Mouse (Mus musculus) limb, embryonic 11.5 days (tissue): ENCODE measurements around the gene Gm13272. TPM values are rescaled to one million over a fixed set of nuclear protein-coding genes. Genes with fewer than 3 reads are reported as not detected.
A peak's percentile ranks its signal among the peaks of the same experiment; 100 is the strongest.
"Not testable (repeated sequence)": the region's sequence is repeated elsewhere in the genome, so short reads cannot be mapped to it uniquely, and the experiment has no call there.

Experiments
- ATAC-seq: fragments of 200-750 bp; cut with Nextera tagmentation; 2 replicates; pipeline ENCODE4 v1.8.0; 2017; ENCODE audit warnings: low read depth; ENCODE audit not compliant: insufficient number of reproducible peaks, low FRiP score, low TSS enrichment
- DNase-seq: peaks from one replicate; pipeline ENCODE4 v3.0.0-alpha.2; 2015; ENCODE audit warnings: low spot score
- H3K27ac ChIP-seq: fragments of 300-500 bp; sonication (generic); replicated peaks from 2 replicates; pipeline ENCODE4 v1.5.1; 2014; ENCODE audit warnings: low read depth, mild to moderate bottlenecking, low read length
- H3K27me3 ChIP-seq: fragments of 300-500 bp; sonication (generic); 2 replicates; pipeline ENCODE4 v1.6.1; 2014; ENCODE audit warnings: mild to moderate bottlenecking, low read length, mixed read lengths; ENCODE audit not compliant: control insufficient read depth, insufficient read depth
- H3K36me3 ChIP-seq: fragments of 300-500 bp; sonication (generic); 2 replicates; pipeline ENCODE4 v1.6.1; 2014; ENCODE audit warnings: mild to moderate bottlenecking, low read length, moderate library complexity, mixed read lengths; ENCODE audit not compliant: control insufficient read depth, insufficient read depth
- H3K4me1 ChIP-seq: fragments of 300-500 bp; sonication (generic); 2 replicates; pipeline ENCODE4 v1.6.1; 2014; ENCODE audit warnings: low read length, mixed read lengths; ENCODE audit not compliant: control insufficient read depth, insufficient read depth
- H3K4me2 ChIP-seq: fragments of 300-500 bp; sonication (generic); 2 replicates; pipeline ENCODE4 v1.6.1; 2014; ENCODE audit warnings: low read depth, mild to moderate bottlenecking, moderate library complexity; ENCODE audit not compliant: severe bottlenecking
- H3K4me3 ChIP-seq: fragments of 300-500 bp; sonication (generic); 2 replicates; pipeline ENCODE4 v1.5.1; 2014; ENCODE audit warnings: low read depth, low read length
- H3K9ac ChIP-seq: fragments of 300-500 bp; sonication (generic); 2 replicates; pipeline ENCODE4 v1.6.1; 2014; ENCODE audit warnings: mild to moderate bottlenecking, low read length
- H3K9me3 ChIP-seq: fragments of 300-500 bp; sonication (generic); 2 replicates; pipeline ENCODE4 v1.6.1; 2016; ENCODE audit warnings: low read length; ENCODE audit not compliant: control insufficient read depth
- WGBS: fragments of 180-500 bp; shearing (Covaris S2); extraction: QIAGEN DNeasy Blood & Tissue Kit; methylation state at CpG from one replicate; pipeline ENCODE4 v1.1.7; 2014; 5-methylcytosine and 5-hydroxymethylcytosine counted together
- polyA plus RNA-seq: library from polyadenylated mRNA; unstranded; fragments of >200 nt; fragmentation: Nextera tagmentation; extraction: Ambion mirVana; gene quantifications from 2 replicates; pipeline ENCODE4 v1.2.1, GENCODE M21; 2014

The Gm13272 gene
- polyA plus RNA-seq, 1 experiment from 2014 or later = not detected

DNA sequence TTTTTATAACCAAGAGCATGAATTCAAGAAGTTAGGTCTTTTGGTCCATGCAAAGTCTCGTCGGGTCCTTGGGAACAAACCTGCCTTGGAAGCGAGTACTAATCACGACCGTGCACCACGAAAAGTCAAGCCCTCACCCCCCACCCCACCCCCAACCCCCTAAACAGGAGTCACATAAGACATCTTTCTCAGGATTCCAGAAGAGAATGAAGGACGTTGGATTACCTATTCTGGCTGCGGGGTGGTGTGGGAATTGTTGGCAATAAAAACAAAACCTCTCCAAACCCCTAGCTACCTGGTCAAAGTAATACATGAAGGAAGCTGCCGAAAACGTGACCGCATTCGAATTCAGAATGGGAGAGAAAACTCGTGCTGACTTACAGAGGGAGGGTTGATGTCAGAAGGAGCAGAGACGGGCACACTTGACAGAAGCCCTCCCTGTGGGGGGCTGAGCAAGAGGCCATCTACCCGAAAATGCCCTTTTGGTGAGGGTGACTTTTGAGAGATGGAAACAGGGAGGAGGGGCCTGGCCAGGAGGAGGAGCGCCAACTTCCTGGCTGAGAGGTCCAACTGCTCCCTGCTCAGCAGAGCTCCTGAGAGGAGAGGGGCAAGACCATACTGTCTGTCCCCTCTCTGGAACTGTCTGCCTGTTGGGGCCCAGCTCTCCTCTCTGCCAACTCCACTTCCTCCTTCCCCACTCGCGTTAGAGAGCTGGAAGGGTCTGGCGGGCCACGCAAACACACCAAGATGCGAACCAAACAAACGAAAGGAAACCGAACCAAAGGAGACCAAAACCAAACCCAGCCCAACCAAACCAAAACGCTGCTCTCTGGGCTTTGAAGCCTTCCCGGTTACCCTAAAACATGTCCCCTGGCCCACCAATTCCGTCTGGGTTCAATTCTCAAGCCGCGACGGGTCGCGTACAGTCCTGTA, 22.8 kb upstream of the Gm13272 start:
- H3K4me2 ChIP-seq = peak overlapping the region; percentile 61
- H3K27me3 ChIP-seq, H3K4me1 ChIP-seq, ATAC-seq, H3K36me3 ChIP-seq, H3K9me3 ChIP-seq: not testable (repeated sequence)
- 14% methylated on average over 28 of the region's 31 CpGs for WGBS
- H3K9ac ChIP-seq = peak overlapping the region; percentile 60
- DNase-seq = peak; percentile 58
- H3K4me3 ChIP-seq = peak overlapping the region; percentile 37
- peak overlapping the region; percentile 77 for H3K27ac ChIP-seq

DNA sequence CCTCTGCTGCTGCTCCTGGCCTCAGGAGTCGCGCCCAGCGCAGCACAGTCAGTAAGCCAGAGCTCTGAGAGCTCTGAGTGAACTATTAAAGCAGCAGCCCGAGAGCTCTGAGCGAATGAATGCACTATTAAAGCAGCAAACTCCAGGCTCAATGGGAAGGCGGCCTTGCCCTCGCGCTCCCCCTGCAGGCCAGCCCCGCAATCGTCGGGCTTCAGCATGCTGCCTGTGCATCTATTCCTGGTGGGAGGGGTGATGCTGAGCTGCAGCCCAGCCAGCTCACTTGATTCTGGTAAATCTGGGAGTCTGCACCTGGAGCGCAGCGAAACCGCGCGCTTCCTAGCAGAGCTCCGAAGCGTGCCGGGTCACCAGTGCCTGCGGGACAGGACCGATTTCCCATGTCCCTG, 22.0 kb upstream of the Gm13272 start:
- WGBS = under 1% methylated on average over 11 of the region's 21 CpGs
- peak overlapping the region; percentile 61 for H3K4me2 ChIP-seq
- H3K4me3 ChIP-seq = peak overlapping the region; percentile 37
- not testable (repeated sequence) for H3K9me3 ChIP-seq, H3K4me1 ChIP-seq, H3K27me3 ChIP-seq, H3K36me3 ChIP-seq
- peak overlapping the region; percentile 77 for H3K27ac ChIP-seq
- peak overlapping the region; percentile 60; the same call in 1 of the 2 replicates for H3K9ac ChIP-seq
- ATAC-seq (peak; percentile 99), DNase-seq (peak; percentile 85)

DNA sequence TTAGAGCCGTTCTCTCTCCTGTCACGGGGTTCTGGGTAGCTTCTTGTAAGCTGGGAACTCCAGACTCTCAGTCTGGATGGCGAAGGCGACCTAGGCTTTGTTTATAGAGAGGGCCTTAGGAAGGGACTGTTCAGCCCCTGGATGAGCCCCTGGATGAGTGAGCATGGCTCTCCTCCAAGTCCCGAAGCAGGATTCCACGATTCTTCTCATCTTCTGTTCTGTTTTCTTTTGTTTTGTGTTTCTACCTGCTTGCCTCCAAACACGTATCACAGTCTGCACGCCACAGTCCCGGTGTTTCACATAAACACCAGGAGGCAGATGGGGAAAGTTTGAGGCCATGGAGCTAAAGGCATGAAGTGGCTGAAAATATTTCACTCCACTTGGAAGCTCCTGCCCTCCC, 20.9 kb upstream of the Gm13272 start:
- H3K27ac ChIP-seq, H3K9me3 ChIP-seq, H3K36me3 ChIP-seq, DNase-seq, H3K9ac ChIP-seq, H3K27me3 ChIP-seq, H3K4me3 ChIP-seq, H3K4me2 ChIP-seq, ATAC-seq, H3K4me1 ChIP-seq: not testable (repeated sequence)
- WGBS = 88% methylated on average over 9 of the region's 9 CpGs

DNA sequence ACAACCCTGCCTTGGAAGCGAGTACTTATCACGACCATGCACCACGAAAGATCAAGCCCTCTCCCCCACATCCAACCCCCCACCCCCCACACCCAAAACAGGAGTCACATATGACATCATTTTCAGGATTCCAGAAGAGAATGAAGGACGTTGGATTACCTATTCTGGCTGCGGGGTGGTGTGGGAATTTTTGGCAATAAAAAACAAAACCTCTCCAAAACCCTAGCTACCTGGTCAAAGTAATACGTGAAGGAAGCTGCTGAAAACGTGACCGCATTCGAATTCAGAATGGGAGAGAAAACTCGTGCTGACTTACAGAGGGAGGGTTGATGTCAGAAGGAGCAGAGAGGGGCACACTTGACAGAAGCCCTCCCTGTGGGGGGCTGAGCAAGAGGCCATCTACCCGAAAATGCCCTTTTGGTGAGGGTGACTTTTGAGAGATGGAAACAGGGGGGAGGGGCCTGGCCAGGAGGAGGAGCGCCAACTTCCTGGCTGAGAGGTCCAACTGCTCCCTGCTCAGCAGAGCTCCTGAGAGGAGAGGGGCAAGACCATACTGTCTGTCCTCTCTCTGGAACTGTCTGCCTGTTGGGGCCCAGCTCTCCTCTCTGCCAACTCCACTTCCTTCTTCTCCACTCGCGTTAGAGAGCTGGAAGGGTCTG, 19.9 kb upstream of the Gm13272 start, which contains the start of gene Gm13283:
Gene Gm13283, plus strand, starts transcription at position 510 of the 659 bp plus-strand sequence.
- not testable (repeated sequence) for H3K9me3 ChIP-seq, ATAC-seq, H3K9ac ChIP-seq, H3K27ac ChIP-seq, H3K27me3 ChIP-seq, H3K4me1 ChIP-seq, DNase-seq, H3K36me3 ChIP-seq, H3K4me3 ChIP-seq
- 26% methylated on average over 6 of the region's 14 CpGs for WGBS
- H3K4me2 ChIP-seq = peak within 1 kb of the TSS; percentile 17; the same call in 1 of the 2 replicates

- H3K9ac ChIP-seq, ATAC-seq: not testable (repeated sequence)
- H3K4me2 ChIP-seq = peak overlapping the region; percentile 17; the same call in 1 of the 2 replicates
These were observed 19.2 kb upstream of the Gm13272 start for GRCm38 (mm10) chr4:88760431-88760830.

DNA sequence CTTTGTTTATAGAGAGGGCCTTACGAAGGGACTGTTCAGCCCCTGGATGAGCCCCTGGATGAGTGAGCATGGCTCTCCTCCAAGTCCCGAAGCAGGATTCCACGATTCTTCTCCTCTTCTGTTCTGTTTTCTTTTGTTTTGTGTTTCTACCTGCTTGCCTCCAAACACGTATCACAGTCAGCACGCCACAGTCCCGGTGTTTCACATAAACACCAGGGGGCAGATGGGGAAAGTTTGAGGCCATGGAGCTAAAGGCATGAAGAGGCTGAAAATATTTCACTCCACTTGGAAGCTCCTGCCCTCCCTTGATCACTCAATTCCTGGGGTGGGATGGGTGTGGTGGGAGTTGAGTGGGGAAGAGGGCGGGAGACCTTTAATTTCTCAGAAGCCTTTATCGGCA, 17.9 kb upstream of the Gm13272 start:
- not testable (repeated sequence) for H3K4me3 ChIP-seq, H3K27me3 ChIP-seq, H3K4me1 ChIP-seq, H3K27ac ChIP-seq, H3K9ac ChIP-seq, ATAC-seq, H3K9me3 ChIP-seq, DNase-seq, H3K4me2 ChIP-seq, H3K36me3 ChIP-seq
- 69% methylated on average over 6 of the region's 8 CpGs for WGBS

More at GRCm38 (mm10) chr4:88760431-88760830, 19.2 kb upstream of the Gm13272 start:
- H3K4me3 ChIP-seq, H3K9me3 ChIP-seq, H3K27ac ChIP-seq, H3K4me1 ChIP-seq, H3K36me3 ChIP-seq, H3K27me3 ChIP-seq: not testable (repeated sequence)
- DNase-seq = peak; percentile 76
- under 1% methylated on average over 17 of the region's 28 CpGs for WGBS

DNA sequence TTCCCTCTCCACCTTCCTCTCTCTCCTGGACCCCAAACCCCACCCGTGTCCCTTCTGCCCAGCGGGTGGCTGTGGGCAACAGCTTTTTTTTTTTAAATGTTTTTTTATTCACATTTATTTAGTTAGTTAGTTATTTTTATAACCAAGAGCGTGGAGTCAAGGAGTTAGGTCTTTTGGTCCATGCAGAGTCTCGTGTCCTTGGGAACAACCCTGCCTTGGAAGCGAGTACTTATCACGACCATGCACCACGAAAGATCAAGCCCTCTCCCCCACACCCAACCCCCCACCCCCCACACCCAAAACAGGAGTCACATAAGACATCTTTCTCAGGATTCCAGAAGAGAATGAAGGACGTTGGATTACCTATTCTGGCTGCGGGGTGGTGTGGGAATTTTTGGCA, 17.3 kb upstream of the Gm13272 start:
- not testable (repeated sequence) for H3K9ac ChIP-seq, ATAC-seq, DNase-seq, H3K4me3 ChIP-seq, H3K27me3 ChIP-seq, H3K36me3 ChIP-seq, H3K27ac ChIP-seq, H3K4me1 ChIP-seq, H3K4me2 ChIP-seq, H3K9me3 ChIP-seq
- 55% methylated on average over 9 of the region's 9 CpGs for WGBS

- WGBS = 3% methylated on average over 28 of the region's 42 CpGs
- H3K36me3 ChIP-seq, H3K27me3 ChIP-seq, H3K4me3 ChIP-seq, H3K4me1 ChIP-seq, H3K9ac ChIP-seq, H3K9me3 ChIP-seq, ATAC-seq, H3K27ac ChIP-seq: not testable (repeated sequence)
- H3K4me2 ChIP-seq = peak overlapping the region; percentile 25; the same call in 1 of the 2 replicates
- peak; percentile 72 for DNase-seq
These were observed 16.1 kb upstream of the Gm13272 start for GRCm38 (mm10) chr4:88763384-88764018.
